Mouse (Mus musculus) frontal cortex, postnatal 25 days (tissue): ENCODE results near the gene Gkn2.

ENCODE experiments used
- DNase-seq, 2 experiments: peaks; one replicate each; pipeline ENCODE4 v3.0.0; 2022; ENCODE audit warnings: low spot score in 2 of 2

Gkn2 gene

GRCm38 (mm10) chr6:87399886-87400566, 26.9 kb downstream of the Gkn2 start:
- DNase-seq, result no peak

GRCm38 (mm10) chr6:87401456-87401855, 28.3 kb downstream of the Gkn2 start:
- DNase-seq, result no peak

- no peak for DNase-seq
Measured at GRCm38 (mm10) chr6:87412011-87412410, 38.9 kb downstream of the Gkn2 start.

GRCm38 (mm10) chr6:87422304-87422703, 49.1 kb downstream of the Gkn2 start:
- no peak for DNase-seq

GRCm38 (mm10) chr6:87424037-87424816, 51.1 kb downstream of the Gkn2 start:
- DNase-seq, result no peak

- DNase-seq, result no peak
Measured at GRCm38 (mm10) chr6:87426954-87427353, 53.8 kb downstream of the Gkn2 start.

- DNase-seq, result no peak
Measured at GRCm38 (mm10) chr6:87427616-87428015, 54.5 kb downstream of the Gkn2 start.

- DNase-seq, result no peak
Measured at GRCm38 (mm10) chr6:87428487-87429044, 55.4 kb downstream of the Gkn2 start, which contains the start of gene Bmp10. Bmp10 (plus strand) TSS chr6:87428994.
